Mouse (Mus musculus) lung, postnatal 0 days (tissue): ENCODE results near the gene Fgd2.

Experiments used
- CTCF ChIP-seq: IDR thresholded peaks from 2 replicates; pipeline ENCODE4 v1.5.1; 2016; ENCODE audit warnings: antibody characterized with exemption, mild to moderate bottlenecking
- EP300 ChIP-seq: IDR thresholded peaks from 2 replicates; pipeline ENCODE4 v1.6.1; 2016; ENCODE audit warnings: antibody characterized with exemption, mild to moderate bottlenecking, control low read depth

- TF ChIP-seq CTCF: no peak
- no peak for TF ChIP-seq EP300
Observed at GRCm38 (mm10) chr17:29346496-29347125, 14.1 kb upstream of the Fgd2 start.
